In genomic region chr3:134199892-134200291, GRCm38 (mm10) we compare ENCODE assay signal across 9 mouse cellular contexts. TPM values are rescaled to one million over a fixed set of nuclear protein-coding genes. Genes with fewer than 3 reads are reported as not detected.
DNase-seq lines count a peak whose midpoint lies in the region; ATAC-seq and TF ChIP-seq lines count a peak whose summit lies in the region.
"Had no signal": no experiment of that assay in that cellular context is flagged by ENCODE, and none has a peak within 500 bp of the region (broad histone marks: within the 10 kb centered on the region; RNA-seq: fewer than 3 reads in every experiment).

No protein-coding gene starts in this region.

- no peak for ATAC-seq in liver, embryonic 12.5 days
- ATAC-seq in liver, embryonic 11.5 days (replicated peaks; ENCODE audit: low FRiP score): no peak; the same call in 1 of the 2 replicates
- ATAC-seq in granulocyte monocyte progenitor cell, adult 5-6 weeks (replicated peaks; ENCODE audit: poor library complexity, severe bottlenecking): peak; percentile 77
- peak; percentile 81 for ATAC-seq in megakaryocyte progenitor cell, adult 5-6 weeks (replicated peaks; ENCODE audit: poor library complexity)
- ATAC-seq in forebrain, postnatal 0 days: no peak

- no peak overlapping the region for H3K9ac ChIP-seq in liver, embryonic 12.5 days
- H3K9ac ChIP-seq in liver, embryonic 11.5 days (ENCODE audit: low read depth, low read length): no peak overlapping the region
- no peak overlapping the region for H3K9ac ChIP-seq in forebrain, postnatal 0 days
- H3K9ac ChIP-seq: embryonic facial prominence, embryonic 15.5 days had no signal

- H3K4me3 ChIP-seq in liver, embryonic 12.5 days: no peak overlapping the region
- no peak overlapping the region for H3K4me3 ChIP-seq in liver, embryonic 11.5 days (ENCODE audit: low read depth, low read length)
- H3K4me3 ChIP-seq in forebrain, postnatal 0 days (ENCODE audit: low read depth, low read length): no peak overlapping the region
- H3K4me3 ChIP-seq: embryonic facial prominence, embryonic 15.5 days had no signal

- no peak for DNase-seq in liver, embryonic 11.5 days (ENCODE audit: low spot score)
- peak; percentile 5 to 10 for DNase-seq in heart, postnatal 36 days
- DNase-seq in right cerebral cortex, postnatal 14 days: no peak
- DNase-seq in forebrain, postnatal 0 days: no peak
- DNase-seq: thymus, postnatal 14 days had no signal

- 0 out of 2 replicates have a peak overlapping the region, but pooled peaks have one; percentile 16 for H3K4me2 ChIP-seq in liver, embryonic 12.5 days
- no peak overlapping the region; the same call in 1 of the 2 replicates for H3K4me2 ChIP-seq in liver, embryonic 11.5 days
- no peak overlapping the region for H3K4me2 ChIP-seq in forebrain, postnatal 0 days (ENCODE audit: low read depth)
- H3K4me2 ChIP-seq: embryonic facial prominence, embryonic 15.5 days had no signal

- H3K4me1 ChIP-seq in liver, embryonic 12.5 days: no peaks in the 10 kb centered on the region
- H3K4me1 ChIP-seq in liver, embryonic 11.5 days (replicated peaks; ENCODE audit: control insufficient read depth, insufficient read depth, low read length): no peaks in the 10 kb centered on the region
- peaks cover 4% of the 10 kb centered on the region; the same call in 1 of the 2 replicates for H3K4me1 ChIP-seq in forebrain, postnatal 0 days (ENCODE audit: insufficient read depth)
- H3K4me1 ChIP-seq: embryonic facial prominence, embryonic 15.5 days had no signal

- H3K27ac ChIP-seq in liver, embryonic 12.5 days: no peak overlapping the region
- H3K27ac ChIP-seq in liver, embryonic 11.5 days (ENCODE audit: low read depth, low read length): no peak overlapping the region
- no peak overlapping the region for H3K27ac ChIP-seq in forebrain, postnatal 0 days (ENCODE audit: low read depth, low read length)
- H3K27ac ChIP-seq: embryonic facial prominence, embryonic 15.5 days had no signal

- no peaks in the 10 kb centered on the region for H3K27me3 ChIP-seq in liver, embryonic 12.5 days (replicated peaks)
- H3K27me3 ChIP-seq in liver, embryonic 11.5 days (replicated peaks; ENCODE audit: control insufficient read depth, insufficient read depth, low read length): no peaks in the 10 kb centered on the region
- no peaks in the 10 kb centered on the region for H3K27me3 ChIP-seq in forebrain, postnatal 0 days (ENCODE audit: insufficient read depth, low read length)
- H3K27me3 ChIP-seq: embryonic facial prominence, embryonic 15.5 days had no signal

- WGBS in liver, embryonic 12.5 days (ENCODE audit: insufficient replicate concordance): 6% methylated on average over 9 of the region's 9 CpGs
- whole genome bisulfite sequencing in liver, embryonic 11.5 days: 10% methylated on average over 9 of the region's 9 CpGs
- 69% methylated on average over 9 of the region's 9 CpGs for WGBS in forebrain, postnatal 0 days

- intact Hi-C loops in heart, postnatal 36 days (cut with DNase I): loop anchor here (5.0 kb wide), 1 partner anchor 37 kb away; the partner anchor contains the start of gene Cxxc4

- TF ChIP-seq CTCF in forebrain, postnatal 0 days (IDR thresholded peaks at IDR 0.05; ENCODE audit: low read depth): no peak

- H3K9me3 ChIP-seq in liver, embryonic 12.5 days (replicated peaks): no peaks in the 10 kb centered on the region
- H3K9me3 ChIP-seq in liver, embryonic 11.5 days (ENCODE audit: control insufficient read depth, low read length): no peaks in the 10 kb centered on the region
- no peaks in the 10 kb centered on the region for H3K9me3 ChIP-seq in forebrain, postnatal 0 days (ENCODE audit: low read length)
- H3K9me3 ChIP-seq: embryonic facial prominence, embryonic 15.5 days had no signal

- H3K36me3 ChIP-seq in liver, embryonic 12.5 days: no peaks in the 10 kb centered on the region
- no peaks in the 10 kb centered on the region for H3K36me3 ChIP-seq in liver, embryonic 11.5 days (ENCODE audit: control insufficient read depth, insufficient read depth, low read length)
- no peaks in the 10 kb centered on the region for H3K36me3 ChIP-seq in forebrain, postnatal 0 days (ENCODE audit: insufficient read depth)
- H3K36me3 ChIP-seq: embryonic facial prominence, embryonic 15.5 days had no signal

RNA-seq across cellular contexts. Expression of gene Cxxc4, which starts 36.4 kb away (rescaled TPM):
- 0.72 and 0.73 TPM in 2 replicates for polyA plus RNA-seq in liver, embryonic 12.5 days (2016; fragmentation: Nextera tagmentation; extraction: Ambion mirVana)
- polyA plus RNA-seq in liver, embryonic 11.5 days (2014; fragmentation: Nextera tagmentation; extraction: Ambion mirVana): 2.5 and 3.8 TPM in 2 replicates
- total RNA-seq in granulocyte monocyte progenitor cell, adult 5-6 weeks (2014; fragmentation: Nextera tagmentation): not detected in 2 replicates
- not detected in 2 replicates for total RNA-seq in granulocyte monocyte progenitor cell, adult 5-6 weeks (2017)
- 1 to 10 TPM; 2.2 to 2.5 TPM for total RNA-seq in heart, postnatal 36 days (2021)
- total RNA-seq in megakaryocyte progenitor cell, adult 5-6 weeks (2015): not detected in 2 replicates
- not detected in 2 replicates for total RNA-seq in megakaryocyte progenitor cell, adult 5-6 weeks (2017)
- total RNA-seq in forebrain, postnatal 0 days (2014; rRNA removed): 34.4 and 39.0 TPM in 2 replicates
- 19.8 and 23.3 TPM in 2 replicates for polyA plus RNA-seq in forebrain, postnatal 0 days (2015; fragmentation: Nextera tagmentation; extraction: Ambion mirVana)

Comparison
In these comparisons a context has a peak if more than half of its experiments do, and no peak if none do; other contexts are left out.
1. ATAC-seq: peak in granulocyte monocyte progenitor cell, adult 5-6 weeks (single experiment) and megakaryocyte progenitor cell, adult 5-6 weeks (single experiment); none in liver, embryonic 12.5 days (single experiment), liver, embryonic 11.5 days (single experiment) and forebrain, postnatal 0 days (single experiment).
2. DNase-seq: peak in heart, postnatal 36 days (2 of 2); none in liver, embryonic 11.5 days (single experiment), right cerebral cortex, postnatal 14 days (single experiment) and forebrain, postnatal 0 days (single experiment).
3. RNA of gene Cxxc4, which starts 36.4 kb away (total RNA-seq): 34.4 to 39.0 TPM in forebrain, postnatal 0 days; 2.2 to 2.5 TPM in heart, postnatal 36 days, not detected in granulocyte monocyte progenitor cell, adult 5-6 weeks and not detected in megakaryocyte progenitor cell, adult 5-6 weeks; every median in the first group is over 10 times any median in the second.